Mouse (Mus musculus): ENCODE results near the gene Cluap1. TPM values are rescaled to one million over a fixed set of nuclear protein-coding genes. Genes with fewer than 3 reads are reported as not detected.
"Not testable (repeated sequence)": the region's sequence is repeated elsewhere in the genome, so short reads cannot be mapped to it uniquely, and the experiment has no call there.

The Cluap1 gene
- polyA plus RNA-seq, 1 experiment from 2014 or later: 43.4 TPM

GRCm38 (mm10) chr16:3929151-3929550 is 20.6 kb downstream of the Cluap1 start:
- Histone ChIP-seq H3K4me1 (replicated peaks; ENCODE audit: control insufficient read depth, insufficient read depth, low read length) (no peaks in the 10 kb centered on the region), H3K9ac (replicated peaks; ENCODE audit: low read depth, low read length) (no peak overlapping the region), H3K36me3 (ENCODE audit: control insufficient read depth, insufficient read depth) (peaks cover 34% of the 10 kb centered on the region), H3K9me3 (ENCODE audit: control insufficient read depth, low read length) (no peaks in the 10 kb centered on the region), H3K27me3 (replicated peaks; ENCODE audit: control insufficient read depth, insufficient read depth, low read length) (no peaks in the 10 kb centered on the region), H3K27ac (ENCODE audit: low read length) (no peak overlapping the region), H3K4me2 (ENCODE audit: low read length) (no peak overlapping the region), H3K4me3 (replicated peaks; ENCODE audit: low read length) (no peak overlapping the region)
- WGBS: 76% methylated on average over 7 of the region's 7 CpGs
- no peak for ATAC-seq

GRCm38 (mm10) chr16:3933536-3933935 is 24.9 kb downstream of the Cluap1 start:
- ATAC-seq: no peak
- H3K9ac ChIP-seq (replicated peaks; ENCODE audit: low read depth, low read length): no peak overlapping the region
- H3K4me2 ChIP-seq (ENCODE audit: low read length): no peak overlapping the region
- no peaks in the 10 kb centered on the region for H3K9me3 ChIP-seq (ENCODE audit: control insufficient read depth, low read length)
- H3K4me3 ChIP-seq (replicated peaks; ENCODE audit: low read length): no peak overlapping the region
- no peak overlapping the region for H3K27ac ChIP-seq (ENCODE audit: low read length)
- H3K27me3 ChIP-seq (replicated peaks; ENCODE audit: control insufficient read depth, insufficient read depth, low read length): no peaks in the 10 kb centered on the region
- peaks cover 27% of the 10 kb centered on the region for H3K36me3 ChIP-seq (ENCODE audit: control insufficient read depth, insufficient read depth)
- no peaks in the 10 kb centered on the region for H3K4me1 ChIP-seq (replicated peaks; ENCODE audit: control insufficient read depth, insufficient read depth, low read length)
- WGBS: 95% methylated on average over 6 of the region's 6 CpGs

- Histone ChIP-seq H3K27ac (ENCODE audit: low read length) (no peak overlapping the region), H3K27me3 (replicated peaks; ENCODE audit: control insufficient read depth, insufficient read depth, low read length) (no peaks in the 10 kb centered on the region), H3K4me3 (replicated peaks; ENCODE audit: low read length) (no peak overlapping the region), H3K9me3 (ENCODE audit: control insufficient read depth, low read length) (no peaks in the 10 kb centered on the region), H3K36me3 (ENCODE audit: control insufficient read depth, insufficient read depth) (peaks cover 29% of the 10 kb centered on the region), H3K9ac (replicated peaks; ENCODE audit: low read depth, low read length) (no peak overlapping the region), H3K4me2 (ENCODE audit: low read length) (no peak overlapping the region), H3K4me1 (replicated peaks; ENCODE audit: control insufficient read depth, insufficient read depth, low read length) (no peaks in the 10 kb centered on the region)
- no peak for ATAC-seq
- WGBS: 98% methylated on average over 1 of the region's 1 CpGs
Measured at GRCm38 (mm10) chr16:3934091-3934490, 25.5 kb downstream of the Cluap1 start.

GRCm38 (mm10) chr16:3934701-3935100 is 26.1 kb downstream of the Cluap1 start:
- H3K27me3 ChIP-seq (replicated peaks; ENCODE audit: control insufficient read depth, insufficient read depth, low read length): no peaks in the 10 kb centered on the region
- no peak overlapping the region for H3K9ac ChIP-seq (replicated peaks; ENCODE audit: low read depth, low read length)
- ATAC-seq: no peak
- H3K27ac ChIP-seq (ENCODE audit: low read length): no peak overlapping the region
- no peaks in the 10 kb centered on the region for H3K4me1 ChIP-seq (replicated peaks; ENCODE audit: control insufficient read depth, insufficient read depth, low read length)
- H3K4me2 ChIP-seq (ENCODE audit: low read length): no peak overlapping the region
- H3K36me3 ChIP-seq (ENCODE audit: control insufficient read depth, insufficient read depth): peaks cover 29% of the 10 kb centered on the region
- 91% methylated on average over 4 of the region's 4 CpGs for WGBS
- no peak overlapping the region for H3K4me3 ChIP-seq (replicated peaks; ENCODE audit: low read length)
- no peaks in the 10 kb centered on the region for H3K9me3 ChIP-seq (ENCODE audit: control insufficient read depth, low read length)

- no peak overlapping the region for H3K27ac ChIP-seq (ENCODE audit: low read length)
- no peak for ATAC-seq
- H3K27me3 ChIP-seq (replicated peaks; ENCODE audit: control insufficient read depth, insufficient read depth, low read length): no peaks in the 10 kb centered on the region
- no peak overlapping the region for H3K4me2 ChIP-seq (ENCODE audit: low read length)
- H3K4me3 ChIP-seq (replicated peaks; ENCODE audit: low read length): no peak overlapping the region
- H3K9me3 ChIP-seq (ENCODE audit: control insufficient read depth, low read length): no peaks in the 10 kb centered on the region
- H3K4me1 ChIP-seq (replicated peaks; ENCODE audit: control insufficient read depth, insufficient read depth, low read length): no peaks in the 10 kb centered on the region
- H3K36me3 ChIP-seq (ENCODE audit: control insufficient read depth, insufficient read depth): no peaks in the 10 kb centered on the region
- WGBS: 95% methylated on average over 1 of the region's 1 CpGs
- H3K9ac ChIP-seq (replicated peaks; ENCODE audit: low read depth, low read length): no peak overlapping the region
Measured at GRCm38 (mm10) chr16:3951141-3951540, 42.5 kb downstream of the Cluap1 start.

- Histone ChIP-seq H3K9me3 (ENCODE audit: control insufficient read depth, low read length) (no peaks in the 10 kb centered on the region), H3K4me2 (ENCODE audit: low read length) (no peak overlapping the region), H3K4me3 (replicated peaks; ENCODE audit: low read length) (no peak overlapping the region), H3K4me1 (replicated peaks; ENCODE audit: control insufficient read depth, insufficient read depth, low read length) (no peaks in the 10 kb centered on the region), H3K36me3 (ENCODE audit: control insufficient read depth, insufficient read depth) (no peaks in the 10 kb centered on the region), H3K27ac (ENCODE audit: low read length) (no peak overlapping the region), H3K27me3 (replicated peaks; ENCODE audit: control insufficient read depth, insufficient read depth, low read length) (no peaks in the 10 kb centered on the region), H3K9ac (replicated peaks; ENCODE audit: low read depth, low read length) (no peak overlapping the region)
- no peak for ATAC-seq
- 81% methylated on average over 6 of the region's 6 CpGs for WGBS
Measured at GRCm38 (mm10) chr16:3956369-3956768, 47.8 kb downstream of the Cluap1 start.

- Histone ChIP-seq H3K4me2 (ENCODE audit: low read length) (no peak overlapping the region), H3K36me3 (ENCODE audit: control insufficient read depth, insufficient read depth) (no peaks in the 10 kb centered on the region), H3K4me3 (replicated peaks; ENCODE audit: low read length) (no peak overlapping the region), H3K4me1 (replicated peaks; ENCODE audit: control insufficient read depth, insufficient read depth, low read length) (no peaks in the 10 kb centered on the region), H3K27me3 (replicated peaks; ENCODE audit: control insufficient read depth, insufficient read depth, low read length) (no peaks in the 10 kb centered on the region), H3K9ac (replicated peaks; ENCODE audit: low read depth, low read length) (no peak overlapping the region), H3K27ac (ENCODE audit: low read length) (no peak overlapping the region), H3K9me3 (ENCODE audit: control insufficient read depth, low read length) (no peaks in the 10 kb centered on the region)
- ATAC-seq: no peak
- WGBS: 65% methylated on average over 2 of the region's 2 CpGs
Measured at GRCm38 (mm10) chr16:3959261-3959660, 50.7 kb downstream of the Cluap1 start.

- 86% methylated on average over 10 of the region's 10 CpGs for WGBS
- Histone ChIP-seq H3K4me1 (replicated peaks; ENCODE audit: control insufficient read depth, insufficient read depth, low read length) (no peaks in the 10 kb centered on the region), H3K27me3 (replicated peaks; ENCODE audit: control insufficient read depth, insufficient read depth, low read length) (no peaks in the 10 kb centered on the region), H3K4me3 (replicated peaks; ENCODE audit: low read length) (no peak overlapping the region), H3K4me2 (ENCODE audit: low read length) (no peak overlapping the region), H3K36me3 (ENCODE audit: control insufficient read depth, insufficient read depth) (no peaks in the 10 kb centered on the region), H3K27ac (ENCODE audit: low read length) (no peak overlapping the region), H3K9me3 (ENCODE audit: control insufficient read depth, low read length) (no peaks in the 10 kb centered on the region), H3K9ac (replicated peaks; ENCODE audit: low read depth, low read length) (no peak overlapping the region)
- no peak for ATAC-seq
Measured at GRCm38 (mm10) chr16:3964990-3965389, 56.4 kb downstream of the Cluap1 start.

GRCm38 (mm10) chr16:3965534-3965933 is 56.9 kb downstream of the Cluap1 start:
- Histone ChIP-seq H3K27me3 (replicated peaks; ENCODE audit: control insufficient read depth, insufficient read depth, low read length) (no peaks in the 10 kb centered on the region), H3K4me3 (replicated peaks; ENCODE audit: low read length) (no peak overlapping the region), H3K4me2 (ENCODE audit: low read length) (no peak overlapping the region), H3K4me1 (replicated peaks; ENCODE audit: control insufficient read depth, insufficient read depth, low read length) (no peaks in the 10 kb centered on the region), H3K9me3 (ENCODE audit: control insufficient read depth, low read length) (no peaks in the 10 kb centered on the region), H3K9ac (replicated peaks; ENCODE audit: low read depth, low read length) (no peak overlapping the region), H3K27ac (ENCODE audit: low read length) (no peak overlapping the region), H3K36me3 (ENCODE audit: control insufficient read depth, insufficient read depth) (no peaks in the 10 kb centered on the region)
- ATAC-seq: no peak
- WGBS: 82% methylated on average over 3 of the region's 3 CpGs

- WGBS: 85% methylated on average over 19 of the region's 19 CpGs
- not testable (repeated sequence) for H3K4me2 ChIP-seq (ENCODE audit: low read length); H3K4me1 ChIP-seq (replicated peaks; ENCODE audit: control insufficient read depth, insufficient read depth, low read length); ATAC-seq; H3K9ac ChIP-seq (replicated peaks; ENCODE audit: low read depth, low read length); H3K27me3 ChIP-seq (replicated peaks; ENCODE audit: control insufficient read depth, insufficient read depth, low read length); H3K4me3 ChIP-seq (replicated peaks; ENCODE audit: low read length); H3K36me3 ChIP-seq (ENCODE audit: control insufficient read depth, insufficient read depth); H3K9me3 ChIP-seq (ENCODE audit: control insufficient read depth, low read length); H3K27ac ChIP-seq (ENCODE audit: low read length)
Measured at GRCm38 (mm10) chr16:3974456-3974855, 65.9 kb downstream of the Cluap1 start.
